Mouse (Mus musculus) hindbrain, embryonic 10.5 days (tissue): ENCODE data around the gene Fads6. TPM values are rescaled to one million over a fixed set of nuclear protein-coding genes. Genes with fewer than 3 reads are reported as not detected.

ENCODE experiments used
- DNase-seq: peaks from one replicate; pipeline ENCODE4 v3.0.0-alpha.2; 2017; ENCODE audit warnings: low spot score
- H3K27ac ChIP-seq: fragments of 300-500 bp; sonication (generic); 2 replicates; pipeline ENCODE4 v1.5.1; 2016; ENCODE audit warnings: mild to moderate bottlenecking, moderate library complexity
- H3K27me3 ChIP-seq: fragments of 300-500 bp; sonication (generic); 2 replicates; pipeline ENCODE4 v1.6.1; 2016; ENCODE audit warnings: mild to moderate bottlenecking; ENCODE audit not compliant: poor library complexity, insufficient read depth, severe bottlenecking
- H3K36me3 ChIP-seq: fragments of 300-500 bp; sonication (generic); 2 replicates; pipeline ENCODE4 v1.6.1; 2016; ENCODE audit warnings: mild to moderate bottlenecking, moderate library complexity
- H3K4me1 ChIP-seq: fragments of 300-500 bp; sonication (generic); replicated peaks from 2 replicates; pipeline ENCODE4 v1.6.1; 2016; ENCODE audit warnings: mild to moderate bottlenecking
- H3K4me3 ChIP-seq: fragments of 300-500 bp; sonication (generic); 2 replicates; pipeline ENCODE4 v1.5.1; 2016; ENCODE audit warnings: mild to moderate bottlenecking, moderate library complexity
- H3K9me3 ChIP-seq: fragments of 300-500 bp; sonication (generic); 2 replicates; pipeline ENCODE4 v1.6.1; 2016; ENCODE audit warnings: mild to moderate bottlenecking, moderate library complexity
- WGBS: fragments of 180-500 bp; shearing (Covaris S2); methylation state at CpG from one replicate; pipeline ENCODE4 v1.1.7; 2016; 5-methylcytosine and 5-hydroxymethylcytosine counted together
- polyA plus RNA-seq: library from polyadenylated mRNA; unstranded; fragments of >200 nt; fragmentation: Nextera tagmentation; extraction: Ambion mirVana; gene quantifications from 2 replicates; pipeline ENCODE4 v1.2.1, GENCODE M21; 2016

Gene Fads6
- polyA plus RNA-seq, 1 experiment from 2014 or later = 0.27 TPM

DNA sequence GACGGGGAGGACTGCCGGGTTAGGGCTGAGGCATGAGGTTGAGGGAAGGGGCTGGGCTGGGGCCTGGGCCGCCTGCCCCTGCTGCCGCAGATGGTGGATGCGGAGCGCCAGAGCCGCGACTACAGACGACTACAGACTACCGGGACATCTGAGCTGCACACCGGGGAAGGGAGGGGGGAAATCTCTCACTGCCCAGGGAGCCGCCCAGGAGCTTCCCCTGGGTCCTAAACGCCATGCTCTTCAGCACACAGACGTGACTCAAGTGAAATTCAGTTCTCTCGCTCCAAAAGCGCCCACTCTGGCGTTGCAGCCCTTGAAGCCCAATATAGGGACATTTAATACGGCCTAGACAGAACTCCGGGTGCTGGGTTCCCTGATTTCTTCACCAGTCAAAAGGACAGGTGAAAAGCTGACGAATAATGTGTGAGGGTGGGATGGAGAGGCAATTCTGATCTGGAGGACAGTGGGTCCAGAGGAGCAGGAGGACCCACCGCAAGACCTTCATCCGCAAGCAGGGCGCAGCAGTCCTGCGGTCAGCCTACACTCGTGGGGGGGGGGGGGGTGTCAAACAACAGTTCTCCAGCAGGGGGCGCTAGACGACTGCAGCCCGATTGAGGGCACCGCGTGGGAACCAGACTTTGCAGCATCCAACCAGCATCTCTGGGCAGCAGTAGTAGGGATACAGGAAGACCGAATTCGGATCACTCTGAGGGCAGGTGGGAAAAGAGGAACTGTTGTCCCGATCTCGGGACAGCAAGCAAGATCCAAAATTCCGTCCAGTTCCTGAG lies 24.6 kb upstream of the Fads6 start, which contains the start of gene Ush1g:
TSS of gene Ush1g (minus strand) at position 136 of the 788 bp plus-strand sequence.
- Histone ChIP-seq H3K27ac (0 out of 2 replicates have a peak within 1 kb of the TSS, but pooled peaks have one; percentile 5), H3K4me3 (peak within 1 kb of the TSS; percentile 31), H3K9me3 (no peaks in the 10 kb centered on the region), H3K27me3 (peaks cover 94% of the 10 kb centered on the region), H3K36me3 (no peaks in the 10 kb centered on the region), H3K4me1 (peaks cover 51% of the 10 kb centered on the region)
- peak; percentile 89 for DNase-seq
- WGBS = 5% methylated on average over 35 of the region's 35 CpGs

DNA sequence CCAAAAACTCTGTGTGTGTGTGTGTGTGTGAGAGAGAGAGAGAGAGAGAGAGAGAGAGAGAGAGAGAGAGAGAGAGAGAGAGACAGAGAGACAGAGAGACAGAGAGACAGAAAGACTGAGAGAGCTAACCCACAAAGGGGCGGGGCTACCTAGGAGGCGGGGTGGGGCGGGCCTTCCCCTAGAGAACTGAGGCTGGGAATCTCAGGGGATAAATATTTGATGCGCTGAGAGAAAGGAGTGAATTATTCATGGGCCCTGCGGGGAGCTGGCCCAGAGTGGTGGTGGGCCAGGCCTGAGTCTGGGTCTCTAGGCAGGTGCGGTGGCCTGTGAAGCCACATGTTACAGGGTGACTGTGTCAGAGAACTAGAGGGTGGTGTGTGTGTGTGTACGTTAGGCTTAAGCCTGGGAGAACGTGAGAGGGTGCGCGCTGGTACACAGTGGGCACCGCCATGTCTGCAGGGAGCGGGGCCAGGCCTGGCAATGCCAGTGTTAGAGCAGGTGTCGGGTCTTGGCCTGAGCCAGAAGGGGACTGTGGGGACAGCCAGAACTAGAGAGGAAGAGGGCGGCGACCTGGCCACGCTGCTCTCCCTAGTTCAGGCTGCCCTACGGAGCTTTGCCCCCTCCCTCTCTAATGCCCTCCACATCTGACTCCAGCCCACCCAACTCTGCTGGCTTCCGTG lies 22.4 kb upstream of the Fads6 start:
- Histone ChIP-seq H3K36me3 (no peaks in the 10 kb centered on the region), H3K9me3 (no peaks in the 10 kb centered on the region), H3K27ac (peak overlapping the region; percentile 16; the same call in 1 of the 2 replicates), H3K27me3 (peaks cover 100% of the 10 kb centered on the region), H3K4me3 (0 out of 2 replicates have a peak overlapping the region, but pooled peaks have one; percentile 21), H3K4me1 (peaks cover 51% of the 10 kb centered on the region)
- DNase-seq = peak; percentile 31
- 4% methylated on average over 18 of the region's 18 CpGs for WGBS

DNA sequence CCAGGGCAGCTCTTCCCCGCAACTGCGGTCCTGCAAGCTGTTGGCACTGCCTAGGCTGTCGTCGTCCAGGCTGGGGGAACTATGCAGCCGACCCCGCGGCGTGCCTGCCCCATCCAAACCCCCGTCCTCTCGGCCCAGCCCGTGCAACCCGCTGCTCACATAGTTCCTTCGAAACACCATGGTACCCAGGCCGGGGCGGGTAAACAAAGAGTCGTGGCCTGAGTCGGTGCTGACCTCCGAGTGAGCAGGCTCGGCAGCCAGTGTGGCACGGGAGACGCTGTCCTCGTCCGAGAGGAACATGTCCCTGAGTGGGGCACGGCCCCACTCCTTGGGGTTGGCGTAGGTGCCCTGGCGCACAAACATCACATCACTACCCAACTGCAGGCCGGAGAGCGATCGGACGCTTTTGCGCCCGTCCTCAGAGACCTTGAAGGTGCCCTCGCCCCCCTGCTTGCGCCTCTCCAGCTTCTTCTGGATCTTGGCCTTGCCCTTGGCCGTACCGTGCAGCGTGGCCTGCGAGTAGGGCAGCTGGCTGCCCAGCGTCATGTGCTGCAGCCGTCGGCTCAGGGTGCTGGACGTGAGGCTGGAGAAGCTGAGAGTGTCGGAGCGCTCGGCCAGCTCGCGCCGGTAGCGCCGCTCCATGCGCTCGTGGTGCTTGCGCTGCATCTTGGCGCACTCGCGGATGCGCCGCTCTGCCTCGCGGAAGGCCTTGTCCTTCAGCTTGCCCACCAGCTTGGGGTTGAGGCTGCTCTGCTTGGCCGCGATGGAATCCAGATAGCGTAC lies 21.0 kb upstream of the Fads6 start:
- Histone ChIP-seq H3K27me3 (peaks cover 100% of the 10 kb centered on the region), H3K27ac (0 out of 2 replicates have a peak overlapping the region, but pooled peaks have one; percentile 2), H3K4me1 (peaks cover 48% of the 10 kb centered on the region), H3K9me3 (no peaks in the 10 kb centered on the region), H3K36me3 (no peaks in the 10 kb centered on the region), H3K4me3 (peak overlapping the region; percentile 32)
- DNase-seq = peak; percentile 35
- WGBS = 4% methylated on average over 63 of the region's 63 CpGs

DNA sequence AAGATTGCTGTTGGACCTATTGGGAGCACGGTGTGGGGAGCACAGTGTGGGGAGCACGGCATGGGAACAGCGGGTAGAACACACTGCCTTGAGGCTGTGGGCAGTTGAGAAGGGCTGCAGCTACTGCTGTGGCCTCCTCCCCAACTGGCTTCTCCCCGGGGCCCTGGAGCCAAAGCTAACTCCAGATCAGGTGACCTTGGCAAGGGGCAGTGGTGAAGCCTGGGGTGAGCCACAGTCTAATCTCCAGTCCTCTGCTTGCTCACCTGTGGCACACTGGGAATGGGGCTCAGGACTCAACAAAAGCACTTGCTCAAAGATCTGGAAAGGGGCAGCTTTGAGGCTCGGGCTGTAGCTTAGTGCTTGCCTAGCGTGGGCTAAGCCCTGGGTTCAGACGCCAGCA lies 19.7 kb upstream of the Fads6 start:
- no peaks in the 10 kb centered on the region for H3K36me3 ChIP-seq
- H3K27ac ChIP-seq = no peak overlapping the region
- H3K4me3 ChIP-seq = no peak overlapping the region
- H3K4me1 ChIP-seq = peaks cover 41% of the 10 kb centered on the region
- H3K9me3 ChIP-seq = no peaks in the 10 kb centered on the region
- WGBS = 63% methylated on average over 7 of the region's 7 CpGs
- peaks cover 100% of the 10 kb centered on the region for H3K27me3 ChIP-seq
- no peak for DNase-seq

DNA sequence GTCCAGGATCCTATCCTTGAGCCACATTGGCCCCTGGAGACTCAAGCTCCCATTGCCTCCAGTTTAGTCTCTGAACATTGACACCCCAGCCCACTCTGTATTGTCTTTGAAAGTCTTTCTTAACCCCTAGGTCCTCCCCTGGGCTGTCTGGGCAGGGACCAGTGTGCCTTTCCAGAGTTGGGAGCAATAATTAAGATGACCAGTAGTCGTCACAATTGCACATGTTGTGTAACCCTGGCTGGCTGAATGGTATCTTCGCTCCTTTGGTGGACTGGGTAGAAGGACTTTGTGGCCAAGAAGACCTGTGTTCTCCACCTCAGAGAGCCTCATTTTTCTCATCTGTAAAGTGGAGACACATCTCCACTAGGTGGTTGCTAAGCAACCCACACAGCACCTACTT lies 16.8 kb upstream of the Fads6 start:
- no peak overlapping the region for H3K27ac ChIP-seq
- H3K36me3 ChIP-seq = no peaks in the 10 kb centered on the region
- peaks cover 14% of the 10 kb centered on the region for H3K4me1 ChIP-seq
- WGBS = 47% methylated on average over 2 of the region's 2 CpGs
- no peaks in the 10 kb centered on the region for H3K9me3 ChIP-seq
- H3K4me3 ChIP-seq = no peak overlapping the region
- H3K27me3 ChIP-seq = peaks cover 75% of the 10 kb centered on the region
- DNase-seq = no peak

DNA sequence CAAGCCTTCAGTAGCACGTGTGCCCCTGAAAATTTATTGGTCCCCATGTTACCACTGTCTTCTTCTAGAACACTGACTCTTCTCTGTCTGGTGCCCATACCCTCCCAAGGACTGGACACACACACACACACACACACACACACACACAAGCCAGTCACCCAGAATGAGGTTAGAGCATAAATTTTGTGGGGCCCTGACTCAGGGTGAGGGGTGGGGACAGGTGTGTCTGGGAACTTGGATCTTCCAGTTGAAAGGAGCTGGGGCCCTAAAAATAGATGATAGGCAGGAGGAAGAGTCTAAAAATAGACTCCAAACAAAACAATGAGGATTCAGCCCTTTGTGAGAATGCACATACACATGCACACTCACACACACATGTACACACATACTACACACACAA lies 11.3 kb upstream of the Fads6 start:
- 77% methylated on average over 1 of the region's 1 CpGs for WGBS
- Histone ChIP-seq H3K36me3 (no peaks in the 10 kb centered on the region), H3K4me1 (peaks cover 13% of the 10 kb centered on the region), H3K9me3 (no peaks in the 10 kb centered on the region), H3K27ac (no peak overlapping the region), H3K4me3 (no peak overlapping the region), H3K27me3 (peaks cover 60% of the 10 kb centered on the region)
- no peak for DNase-seq

DNA sequence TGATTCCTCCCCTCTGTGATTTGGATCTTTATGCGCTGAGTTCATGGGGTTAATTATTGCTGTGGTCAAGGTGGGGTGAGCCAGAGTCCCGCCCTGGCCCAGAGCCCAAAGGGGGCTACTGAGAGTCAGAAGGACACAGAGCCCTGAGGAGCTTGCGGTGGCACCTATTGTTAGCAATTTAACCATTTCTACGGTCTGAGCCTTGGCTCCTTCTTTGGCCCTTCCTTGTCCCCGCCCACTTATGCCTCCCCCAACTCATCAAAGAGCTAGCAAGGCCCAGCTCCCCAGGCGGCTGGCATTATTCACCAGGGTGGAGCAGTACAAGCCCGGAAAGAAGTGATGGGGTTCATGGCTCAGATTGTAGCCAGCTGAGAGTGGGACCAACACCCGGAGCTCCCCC lies 9.4 kb upstream of the Fads6 start, which contains the start of gene Otop2:
TSS of gene Otop2 (plus strand) at position 301 of the 400 bp plus-strand sequence.
- peaks cover 42% of the 10 kb centered on the region for H3K27me3 ChIP-seq
- 13% methylated on average over 8 of the region's 8 CpGs for WGBS
- H3K4me1 ChIP-seq = peaks cover 13% of the 10 kb centered on the region
- peak within 1 kb of the TSS; percentile 43; the same call in 1 of the 2 replicates for H3K27ac ChIP-seq
- H3K4me3 ChIP-seq = no peak within 1 kb of the TSS
- no peaks in the 10 kb centered on the region for H3K9me3 ChIP-seq
- H3K36me3 ChIP-seq = no peaks in the 10 kb centered on the region
- DNase-seq = no peak

DNA sequence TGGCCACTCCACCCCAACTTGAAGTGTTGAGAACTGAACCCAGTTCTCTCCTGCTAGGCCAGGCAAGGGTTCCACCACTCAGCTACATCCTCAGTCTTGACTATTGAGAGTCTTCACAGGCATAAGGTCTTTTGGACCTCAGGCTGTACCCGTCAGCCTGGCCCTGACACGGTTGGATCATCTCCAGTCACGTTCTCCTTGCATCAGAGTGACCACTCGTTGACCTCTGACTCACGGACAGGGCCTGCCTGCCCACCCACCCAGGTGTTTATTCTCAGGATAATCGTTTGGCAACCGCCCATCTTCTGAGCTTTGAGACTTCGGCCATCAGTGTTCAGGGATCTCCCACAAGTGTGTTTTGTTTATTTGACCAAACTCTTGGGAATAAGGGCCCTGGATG lies 5.7 kb upstream of the Fads6 start:
- Histone ChIP-seq H3K36me3 (no peaks in the 10 kb centered on the region), H3K27me3 (peaks cover 51% of the 10 kb centered on the region), H3K4me3 (no peak overlapping the region), H3K27ac (no peak overlapping the region), H3K9me3 (peaks cover 3% of the 10 kb centered on the region), H3K4me1 (peaks cover 13% of the 10 kb centered on the region)
- WGBS = 79% methylated on average over 8 of the region's 8 CpGs
- DNase-seq = no peak

DNA sequence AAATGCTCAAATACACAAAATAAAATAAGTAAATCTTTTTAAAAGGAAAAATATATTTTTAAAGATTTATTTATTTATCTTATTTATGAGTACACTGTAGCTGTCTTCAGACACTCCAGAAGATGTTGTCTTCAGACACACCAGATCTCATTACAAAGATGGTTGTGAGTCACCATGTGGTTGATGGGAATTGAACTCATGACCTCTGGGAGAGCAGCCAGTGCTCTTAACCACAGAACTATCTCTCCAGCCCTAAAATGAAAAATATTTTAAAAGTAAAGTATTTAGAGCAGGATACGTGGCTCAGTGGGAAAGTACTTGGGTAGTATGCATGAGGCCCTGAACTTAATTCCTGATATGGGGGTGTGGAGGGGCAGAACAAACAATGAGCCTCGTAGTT lies 3.9 kb upstream of the Fads6 start:
- no peak overlapping the region for H3K4me3 ChIP-seq
- peaks cover 3% of the 10 kb centered on the region for H3K9me3 ChIP-seq
- WGBS = 85% methylated on average over 2 of the region's 2 CpGs
- H3K36me3 ChIP-seq = no peaks in the 10 kb centered on the region
- no peak for DNase-seq
- H3K4me1 ChIP-seq = peaks cover 13% of the 10 kb centered on the region
- no peak overlapping the region for H3K27ac ChIP-seq
- H3K27me3 ChIP-seq = peaks cover 51% of the 10 kb centered on the region

DNA sequence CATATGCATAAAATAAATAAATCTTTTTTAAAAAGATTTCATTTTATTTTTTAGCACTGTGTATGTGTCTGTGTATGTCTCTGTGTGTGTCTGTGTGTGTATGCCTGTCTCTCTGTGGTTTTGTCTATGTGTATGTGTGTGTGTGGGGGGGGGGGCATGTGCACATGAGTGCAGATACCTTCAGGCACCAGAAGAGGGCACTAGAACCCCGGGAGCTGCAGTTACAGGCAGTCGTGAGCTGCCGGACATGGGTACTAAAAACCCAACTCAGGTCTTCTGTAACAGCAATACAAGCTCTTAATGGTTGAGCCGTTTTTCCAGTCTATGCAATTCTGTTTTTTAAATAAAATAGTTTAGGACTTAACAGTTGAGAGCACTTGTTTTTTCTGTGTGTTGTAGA lies 3.3 kb upstream of the Fads6 start:
- 86% methylated on average over 4 of the region's 4 CpGs for WGBS
- H3K27ac ChIP-seq = no peak overlapping the region
- DNase-seq = no peak
- peaks cover 51% of the 10 kb centered on the region for H3K27me3 ChIP-seq
- H3K36me3 ChIP-seq = no peaks in the 10 kb centered on the region
- H3K9me3 ChIP-seq = peaks cover 3% of the 10 kb centered on the region
- peaks cover 12% of the 10 kb centered on the region for H3K4me1 ChIP-seq
- H3K4me3 ChIP-seq = no peak overlapping the region

DNA sequence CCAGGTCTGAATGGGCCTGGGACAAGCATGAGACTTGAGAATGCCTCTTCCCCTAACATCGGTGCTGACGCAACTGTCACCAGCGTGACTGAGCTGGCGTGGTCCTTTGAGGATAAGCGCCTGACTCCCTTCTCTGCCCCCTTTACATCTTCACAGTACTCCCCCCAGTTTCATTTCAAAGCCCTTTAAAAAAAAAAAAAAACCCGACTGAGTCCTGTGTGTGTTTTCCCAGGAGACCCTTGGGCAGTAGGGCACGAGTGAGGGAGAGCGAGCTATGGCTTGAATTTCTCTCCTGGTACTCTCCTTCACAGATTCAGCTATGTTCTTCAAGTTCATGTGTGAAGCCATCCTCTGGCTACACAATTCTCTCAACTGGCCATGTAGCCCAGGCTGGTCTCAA lies 697 bp upstream of the Fads6 start:
- Histone ChIP-seq H3K27me3 (peaks cover 43% of the 10 kb centered on the region), H3K27ac (no peak overlapping the region), H3K36me3 (no peaks in the 10 kb centered on the region), H3K4me1 (peaks cover 16% of the 10 kb centered on the region), H3K4me3 (no peak overlapping the region), H3K9me3 (peaks cover 3% of the 10 kb centered on the region)
- 62% methylated on average over 8 of the region's 8 CpGs for WGBS
- no peak for DNase-seq

DNA sequence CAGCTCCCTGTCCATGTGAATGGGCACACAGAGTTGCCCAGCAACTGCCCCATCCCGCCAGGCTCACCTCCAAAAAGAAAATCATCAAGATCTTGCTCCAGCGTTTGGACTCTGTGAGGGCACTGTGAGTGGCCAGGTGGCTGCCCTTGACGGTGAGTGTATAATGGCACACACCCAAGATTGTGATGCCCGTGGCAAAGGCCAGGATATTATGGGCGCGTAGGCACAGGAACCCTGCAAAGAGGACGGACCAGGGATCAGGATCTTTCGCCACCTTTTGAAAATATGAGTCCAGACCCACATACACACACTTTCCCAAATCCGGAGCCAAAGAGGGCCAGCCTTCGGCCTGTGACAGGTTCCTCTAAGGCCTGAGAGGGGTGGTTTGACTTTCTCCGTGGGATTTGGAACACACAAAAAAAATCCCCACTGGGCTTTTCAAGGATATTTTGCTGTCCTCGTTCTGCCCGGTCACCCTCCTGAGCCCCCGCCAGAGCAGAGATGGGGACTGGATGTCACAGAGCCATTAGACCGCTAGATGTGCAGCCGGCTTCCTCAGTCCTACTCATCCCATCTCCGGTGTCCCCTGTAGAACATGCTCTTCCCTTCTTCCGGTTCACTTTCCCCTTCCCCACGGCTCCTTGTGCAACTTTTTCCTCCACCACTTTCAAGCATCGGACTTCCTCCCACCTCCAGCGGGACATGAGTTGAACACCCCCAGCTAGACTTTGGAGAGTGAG lies 822 bp downstream of the Fads6 start:
- peak overlapping the region; percentile 64 for H3K4me3 ChIP-seq
- peak overlapping the region; percentile 81 for H3K27ac ChIP-seq
- no peaks in the 10 kb centered on the region for H3K36me3 ChIP-seq
- H3K4me1 ChIP-seq = peaks cover 28% of the 10 kb centered on the region
- H3K27me3 ChIP-seq = peaks cover 43% of the 10 kb centered on the region
- no peak for DNase-seq
- 58% methylated on average over 21 of the region's 21 CpGs for WGBS
- peaks cover 3% of the 10 kb centered on the region for H3K9me3 ChIP-seq
